Mouse (Mus musculus) frontal cortex, postnatal 10 days (tissue): ENCODE measurements around the gene 1110032A03Rik.

Source experiments
- DNase-seq, 2 experiments: peaks; one replicate each; pipeline ENCODE4 v3.0.0; 2022; ENCODE audit warnings: low spot score in 2 of 2, mixed read lengths in 1 of 2

1110032A03Rik gene

GRCm38 (mm10) chr9:50770011-50770410 lies 5.3 kb downstream of the 1110032A03Rik start:
- DNase-seq, result no peak

- DNase-seq, result peak; percentile 98 to 99
Measured at GRCm38 (mm10) chr9:50768107-50769002, 7.0 kb downstream of the 1110032A03Rik start, which contains the start of gene Fdxacb1. Gene Fdxacb1, plus strand, starts transcription at chr9:50768236.

- no peak for DNase-seq
Measured at GRCm38 (mm10) chr9:50767531-50768106, 7.7 kb downstream of the 1110032A03Rik start.

GRCm38 (mm10) chr9:50763331-50763730 lies 12.0 kb downstream of the 1110032A03Rik start:
- no peak for DNase-seq

- DNase-seq, result no peak
Measured at GRCm38 (mm10) chr9:50761520-50762243, 13.6 kb downstream of the 1110032A03Rik start.

- no peak for DNase-seq
Measured at GRCm38 (mm10) chr9:50756711-50757110, 18.6 kb downstream of the 1110032A03Rik start.

GRCm38 (mm10) chr9:50753947-50754346 lies 21.4 kb downstream of the 1110032A03Rik start:
- no peak for DNase-seq

- DNase-seq, result peak; percentile 50 to 57
Measured at GRCm38 (mm10) chr9:50752784-50753615, 22.3 kb downstream of the 1110032A03Rik start.

GRCm38 (mm10) chr9:50752054-50752602 lies 23.2 kb downstream of the 1110032A03Rik start, which contains the start of gene Hspb2:
Gene Hspb2, minus strand, starts transcription at chr9:50752354.
- DNase-seq, result no peak

- no peak for DNase-seq
Measured at GRCm38 (mm10) chr9:50751323-50751722, 24.0 kb downstream of the 1110032A03Rik start, which contains the start of gene Cryab. Gene Cryab, plus strand, starts transcription at chr9:50751325.

- DNase-seq, result no peak
Measured at GRCm38 (mm10) chr9:50750706-50751105, 24.6 kb downstream of the 1110032A03Rik start.

GRCm38 (mm10) chr9:50746214-50746677 lies 29.1 kb downstream of the 1110032A03Rik start, which contains the start of gene 2310030G06Rik:
Gene 2310030G06Rik, minus strand, starts transcription at chr9:50746536.
- DNase-seq, result no peak

GRCm38 (mm10) chr9:50745806-50746205 lies 29.5 kb downstream of the 1110032A03Rik start:
- DNase-seq, result no peak

- no peak for DNase-seq
Measured at GRCm38 (mm10) chr9:50742744-50743143, 32.6 kb downstream of the 1110032A03Rik start.

- DNase-seq, result no peak
Measured at GRCm38 (mm10) chr9:50742261-50742660, 33.1 kb downstream of the 1110032A03Rik start.

- no peak for DNase-seq
Measured at GRCm38 (mm10) chr9:50740867-50741784, 34.2 kb downstream of the 1110032A03Rik start.

GRCm38 (mm10) chr9:50738914-50739870 lies 36.1 kb downstream of the 1110032A03Rik start, which contains the start of gene Dixdc1:
Gene Dixdc1, minus strand, starts transcription at chr9:50739517.
- DNase-seq, result peak; percentile 87 to 92

GRCm38 (mm10) chr9:50734989-50735388 lies 40.3 kb downstream of the 1110032A03Rik start:
- no peak for DNase-seq
